Mouse (Mus musculus) midbrain, embryonic 12.5 days (tissue): ENCODE data around the gene Hormad1. TPM values are rescaled to one million over a fixed set of nuclear protein-coding genes. Genes with fewer than 3 reads are reported as not detected.

Experiments used
- ATAC-seq: fragments of 200-750 bp; cut with Nextera tagmentation; 2 replicates; pipeline ENCODE4 v1.8.0; 2017; ENCODE audit warnings: low read depth, moderate TSS enrichment, moderate library complexity; ENCODE audit not compliant: low FRiP score
- H3K27ac ChIP-seq: fragments of 300-500 bp; sonication (generic); replicated peaks from 2 replicates; pipeline ENCODE4 v1.5.1; 2016; ENCODE audit warnings: mild to moderate bottlenecking
- H3K27me3 ChIP-seq: fragments of 300-500 bp; sonication (generic); 2 replicates; pipeline ENCODE4 v1.6.1; 2016; ENCODE audit warnings: mild to moderate bottlenecking
- H3K36me3 ChIP-seq: fragments of 300-500 bp; sonication (generic); 2 replicates; pipeline ENCODE4 v1.6.1; 2016
- H3K4me1 ChIP-seq: fragments of 300-500 bp; sonication (generic); 2 replicates; pipeline ENCODE4 v1.6.1; 2016
- H3K4me2 ChIP-seq: fragments of 300-500 bp; sonication (generic); replicated peaks from 2 replicates; pipeline ENCODE4 v1.6.1; 2016; ENCODE audit warnings: mild to moderate bottlenecking, moderate library complexity
- H3K4me3 ChIP-seq: fragments of 300-500 bp; sonication (generic); 2 replicates; pipeline ENCODE4 v1.5.1; 2016; ENCODE audit warnings: mild to moderate bottlenecking
- H3K9ac ChIP-seq: fragments of 300-500 bp; sonication (generic); replicated peaks from 2 replicates; pipeline ENCODE4 v1.6.1; 2016; ENCODE audit warnings: mild to moderate bottlenecking, moderate library complexity
- H3K9me3 ChIP-seq: fragments of 300-500 bp; sonication (generic); 2 replicates; pipeline ENCODE4 v1.6.1; 2016; ENCODE audit warnings: mild to moderate bottlenecking
- WGBS: fragments of 180-500 bp; shearing (Covaris S2); methylation state at CpG from one replicate; pipeline ENCODE4 v1.1.7; 2016; 5-methylcytosine and 5-hydroxymethylcytosine counted together
- polyA plus RNA-seq: library from polyadenylated mRNA; unstranded; fragments of >200 nt; fragmentation: Nextera tagmentation; extraction: Ambion mirVana; gene quantifications from 2 replicates; pipeline ENCODE4 v1.2.1, GENCODE M21; 2016

Hormad1 gene
- not detected in 2 replicates for polyA plus RNA-seq

DNA sequence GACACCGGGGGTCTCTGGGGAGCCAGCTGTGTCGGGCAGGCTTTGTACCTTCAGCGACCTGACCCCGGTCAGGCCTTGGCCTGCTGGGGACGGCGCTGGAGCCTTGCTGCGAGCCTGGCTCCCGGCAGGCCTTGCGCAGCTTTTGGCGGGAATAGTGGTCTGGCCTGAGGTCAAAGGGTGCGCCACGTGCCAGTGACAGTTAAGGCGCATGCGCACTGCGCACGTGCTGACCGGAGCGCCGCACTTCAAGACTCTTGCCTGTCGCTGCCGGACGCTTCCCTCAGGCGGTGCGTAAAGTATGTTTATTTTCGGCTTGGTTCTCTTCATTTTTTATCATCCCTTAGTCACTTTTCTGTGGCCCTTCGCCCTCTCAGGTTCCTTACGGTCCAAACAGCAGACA is at the start of gene Hormad1:
Hormad1 (plus strand) TSS at position 241 of the 400 bp plus-strand sequence.
- Histone ChIP-seq H3K9ac (no peak within 1 kb of the TSS), H3K4me2 (no peak within 1 kb of the TSS), H3K36me3 (no peaks in the 10 kb centered on the region), H3K27me3 (no peaks in the 10 kb centered on the region), H3K27ac (no peak within 1 kb of the TSS), H3K4me3 (no peak within 1 kb of the TSS), H3K9me3 (no peaks in the 10 kb centered on the region), H3K4me1 (no peaks in the 10 kb centered on the region)
- ATAC-seq: no peak
- WGBS: 89% methylated on average over 27 of the region's 27 CpGs

DNA sequence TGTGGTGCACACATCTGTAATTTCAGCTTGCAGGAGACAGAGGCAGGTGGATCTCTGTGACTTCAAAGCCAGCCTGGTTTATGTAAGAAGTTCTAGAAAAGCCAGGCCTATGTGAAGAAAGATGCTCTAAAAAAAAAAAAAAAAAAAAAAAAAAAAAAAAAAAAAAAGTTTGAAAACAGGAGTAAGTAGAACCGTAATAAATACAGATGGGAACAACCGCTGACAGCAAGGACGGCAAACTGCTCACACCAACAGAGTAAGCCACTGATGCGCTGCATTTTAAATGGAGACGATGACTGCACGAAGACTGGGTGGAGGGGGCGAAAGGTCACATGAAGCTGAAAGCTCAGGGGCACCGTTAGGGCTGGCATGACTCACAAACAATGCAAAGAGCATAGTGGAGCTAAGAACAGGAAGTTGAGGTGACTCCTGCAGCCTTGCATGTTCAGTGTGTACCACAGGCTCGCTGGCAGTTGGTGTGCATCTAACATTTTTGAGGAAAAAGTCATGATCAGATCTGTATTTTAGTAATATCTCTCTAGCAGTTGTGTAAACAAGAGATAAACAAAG is 47.8 kb upstream of the Hormad1 start:
- H3K4me2 ChIP-seq: no peak overlapping the region
- no peaks in the 10 kb centered on the region for H3K9me3 ChIP-seq
- H3K36me3 ChIP-seq: 0 out of 2 replicates have a peak, but pooled peaks cover 6% of the 10 kb centered on the region
- ATAC-seq: no peak
- H3K27ac ChIP-seq: no peak overlapping the region
- 83% methylated on average over 9 of the region's 9 CpGs for WGBS
- H3K4me1 ChIP-seq: no peaks in the 10 kb centered on the region
- H3K27me3 ChIP-seq: no peaks in the 10 kb centered on the region
- H3K9ac ChIP-seq: no peak overlapping the region
- H3K4me3 ChIP-seq: no peak overlapping the region

DNA sequence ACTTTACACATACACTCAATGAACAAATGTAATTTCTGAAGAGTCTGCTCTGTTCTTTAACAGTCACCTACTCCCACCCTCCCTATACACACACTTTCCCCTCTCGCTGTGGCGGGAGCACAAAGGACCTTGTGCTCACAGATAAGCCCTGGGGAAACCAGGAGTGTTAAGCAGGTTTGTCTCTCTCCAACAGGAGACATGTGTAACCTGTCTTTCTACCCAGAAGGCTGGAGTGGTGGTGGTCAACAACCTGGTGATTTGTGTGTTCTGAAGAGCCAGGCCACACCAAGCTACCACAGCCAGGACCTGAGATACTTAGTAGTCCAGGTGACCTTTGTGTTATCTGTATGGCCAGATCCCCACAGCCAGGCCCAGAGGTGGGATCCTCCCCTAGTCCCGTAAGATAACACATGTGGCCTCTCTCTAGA is 42.8 kb upstream of the Hormad1 start:
- H3K9me3 ChIP-seq: no peaks in the 10 kb centered on the region
- WGBS: 97% methylated on average over 3 of the region's 3 CpGs
- H3K9ac ChIP-seq: no peak overlapping the region
- H3K27me3 ChIP-seq: no peaks in the 10 kb centered on the region
- no peak for ATAC-seq
- H3K4me1 ChIP-seq: 0 out of 2 replicates have a peak, but pooled peaks cover 5% of the 10 kb centered on the region
- no peak overlapping the region for H3K27ac ChIP-seq
- no peak overlapping the region for H3K4me2 ChIP-seq
- H3K4me3 ChIP-seq: no peak overlapping the region
- H3K36me3 ChIP-seq: no peaks in the 10 kb centered on the region

DNA sequence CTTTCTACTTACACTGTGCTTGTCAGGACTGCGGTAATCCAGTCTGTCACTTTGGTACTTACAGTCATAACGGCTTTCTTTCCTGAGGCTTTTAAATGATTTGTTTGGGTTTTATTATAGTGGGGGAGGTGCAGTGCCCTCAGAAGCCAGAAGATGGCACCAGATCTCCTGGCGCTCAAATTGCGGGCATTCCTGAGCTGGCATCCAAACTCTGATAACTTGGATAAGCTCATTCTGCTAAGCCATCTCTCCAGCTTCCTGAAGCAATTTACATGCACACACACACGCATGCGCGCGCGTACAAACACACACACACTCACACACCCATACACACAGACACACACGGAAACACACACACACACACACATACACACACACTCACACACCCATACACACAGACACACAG is 42.0 kb upstream of the Hormad1 start:
- H3K4me1 ChIP-seq: 0 out of 2 replicates have a peak, but pooled peaks cover 5% of the 10 kb centered on the region
- H3K27me3 ChIP-seq: no peaks in the 10 kb centered on the region
- no peak overlapping the region for H3K4me3 ChIP-seq
- H3K27ac ChIP-seq: no peak overlapping the region
- H3K9me3 ChIP-seq: no peaks in the 10 kb centered on the region
- no peak overlapping the region for H3K9ac ChIP-seq
- no peaks in the 10 kb centered on the region for H3K36me3 ChIP-seq
- no peak overlapping the region for H3K4me2 ChIP-seq
- whole genome bisulfite sequencing: 29% methylated on average over 10 of the region's 10 CpGs
- 0 out of 2 replicates have a peak, but pooled peaks have one; percentile 34 for ATAC-seq

DNA sequence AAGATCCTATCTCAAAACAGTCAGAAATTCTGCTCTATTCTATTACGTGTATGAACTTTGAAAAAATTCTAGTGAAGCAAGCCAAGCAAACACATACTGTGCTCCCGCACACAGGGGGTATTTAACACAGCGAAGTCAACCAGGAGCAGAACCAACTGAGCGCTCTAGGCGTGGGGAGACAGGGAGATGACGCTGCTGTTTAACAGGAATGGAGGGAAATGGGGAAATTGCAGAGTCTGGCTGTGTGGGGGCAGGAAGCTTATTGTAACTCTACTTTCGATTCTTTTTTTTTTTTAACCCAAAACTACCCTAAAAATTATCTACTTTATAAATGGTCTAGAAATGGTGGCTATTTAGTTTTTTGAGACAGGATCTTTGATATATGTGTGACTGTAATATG is 40.6 kb upstream of the Hormad1 start:
- ATAC-seq: no peak
- Histone ChIP-seq H3K4me2 (no peak overlapping the region), H3K36me3 (no peaks in the 10 kb centered on the region), H3K27ac (no peak overlapping the region), H3K9me3 (no peaks in the 10 kb centered on the region), H3K4me1 (0 out of 2 replicates have a peak, but pooled peaks cover 5% of the 10 kb centered on the region), H3K4me3 (no peak overlapping the region), H3K9ac (no peak overlapping the region), H3K27me3 (no peaks in the 10 kb centered on the region)
- WGBS: 90% methylated on average over 7 of the region's 7 CpGs

DNA sequence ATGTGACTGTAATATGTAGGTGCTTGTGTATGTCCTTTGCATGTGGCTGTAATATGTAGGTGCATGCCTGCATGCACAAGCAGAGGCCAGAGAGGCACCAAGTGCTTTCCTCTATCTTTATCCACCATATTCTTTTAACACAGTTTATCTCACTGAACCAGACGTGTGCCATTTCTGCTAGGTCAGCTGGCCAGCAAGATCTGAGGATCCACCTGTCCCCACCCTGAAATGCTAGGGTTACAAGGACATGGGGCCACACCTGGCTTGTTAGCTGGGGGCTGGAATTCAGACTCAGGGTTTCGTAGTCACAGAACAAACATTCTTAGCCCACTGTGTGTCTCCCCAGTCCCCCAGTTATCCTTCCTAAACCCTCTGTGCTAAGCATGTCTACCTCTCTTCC is 40.2 kb upstream of the Hormad1 start:
- H3K9ac ChIP-seq: no peak overlapping the region
- no peaks in the 10 kb centered on the region for H3K36me3 ChIP-seq
- no peak for ATAC-seq
- 0 out of 2 replicates have a peak, but pooled peaks cover 5% of the 10 kb centered on the region for H3K4me1 ChIP-seq
- no peak overlapping the region for H3K4me3 ChIP-seq
- H3K4me2 ChIP-seq: no peak overlapping the region
- H3K27me3 ChIP-seq: no peaks in the 10 kb centered on the region
- H3K27ac ChIP-seq: no peak overlapping the region
- 89% methylated on average over 2 of the region's 2 CpGs for WGBS
- H3K9me3 ChIP-seq: no peaks in the 10 kb centered on the region

DNA sequence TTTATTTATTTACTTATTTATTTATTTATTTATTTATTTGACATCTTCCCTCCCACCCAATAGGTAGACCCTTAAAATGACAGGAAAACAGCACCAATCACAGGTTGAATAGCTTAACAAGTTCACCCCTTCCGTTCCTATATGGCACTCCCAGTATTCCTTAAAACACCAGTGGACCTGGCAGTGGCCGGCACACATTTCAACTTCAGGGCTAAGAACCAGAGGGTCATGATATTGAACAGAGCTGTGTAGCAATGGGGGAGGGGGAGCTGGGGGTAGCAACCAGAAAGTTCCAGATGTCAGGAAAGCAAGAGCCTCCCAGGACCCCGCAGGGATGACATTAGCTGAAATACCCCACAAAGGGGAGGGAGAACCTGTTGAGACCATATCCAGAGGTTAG is 39.4 kb upstream of the Hormad1 start:
- Histone ChIP-seq H3K36me3 (no peaks in the 10 kb centered on the region), H3K4me3 (no peak overlapping the region), H3K4me2 (no peak overlapping the region), H3K9me3 (no peaks in the 10 kb centered on the region), H3K27ac (no peak overlapping the region), H3K4me1 (0 out of 2 replicates have a peak, but pooled peaks cover 5% of the 10 kb centered on the region), H3K9ac (no peak overlapping the region), H3K27me3 (no peaks in the 10 kb centered on the region)
- 83% methylated on average over 3 of the region's 3 CpGs for WGBS
- ATAC-seq: no peak

DNA sequence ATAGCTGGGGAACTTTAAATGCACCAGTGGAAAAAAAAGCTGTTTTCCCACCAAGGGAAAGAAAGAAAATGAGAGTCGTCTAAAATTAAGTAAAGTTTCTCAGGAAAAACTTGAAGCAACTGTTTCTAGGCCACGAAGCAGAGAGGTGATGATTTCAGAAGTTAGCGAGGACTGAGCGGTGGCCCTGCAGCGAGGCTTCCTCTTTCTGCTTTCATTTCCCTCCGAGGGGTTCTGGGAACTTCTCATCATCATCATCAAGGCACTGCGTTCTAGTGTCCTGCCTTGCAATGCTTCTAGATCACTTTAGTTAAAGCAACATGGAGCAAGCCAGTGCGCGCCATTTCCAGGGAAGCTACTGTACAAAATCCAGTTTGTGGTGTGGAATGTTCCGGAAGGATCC is 38.3 kb upstream of the Hormad1 start:
- no peaks in the 10 kb centered on the region for H3K9me3 ChIP-seq
- H3K4me1 ChIP-seq: 0 out of 2 replicates have a peak, but pooled peaks cover 5% of the 10 kb centered on the region
- no peak overlapping the region for H3K9ac ChIP-seq
- H3K27ac ChIP-seq: no peak overlapping the region
- no peaks in the 10 kb centered on the region for H3K27me3 ChIP-seq
- H3K4me2 ChIP-seq: no peak overlapping the region
- ATAC-seq: no peak
- H3K4me3 ChIP-seq: no peak overlapping the region
- 92% methylated on average over 10 of the region's 10 CpGs for WGBS
- H3K36me3 ChIP-seq: no peaks in the 10 kb centered on the region

DNA sequence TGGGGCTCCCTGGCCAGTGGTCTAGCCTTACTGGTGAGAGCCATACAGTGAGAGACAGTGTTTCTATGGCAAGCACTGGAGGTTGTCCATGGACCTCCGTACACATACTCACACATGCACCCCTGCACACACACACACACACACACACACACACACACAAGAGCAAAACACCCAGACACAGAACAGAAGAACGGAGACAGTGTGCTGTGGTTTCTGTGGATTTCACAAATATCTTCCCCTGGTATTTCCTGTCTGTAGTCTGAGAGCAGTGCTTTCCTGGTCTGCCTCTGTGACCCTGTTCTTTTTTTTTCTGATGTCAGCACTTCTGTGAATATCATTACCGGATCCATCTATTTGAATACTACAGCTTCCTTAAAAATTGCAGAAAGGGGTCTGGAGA is 35.8 kb upstream of the Hormad1 start:
- no peak overlapping the region for H3K4me2 ChIP-seq
- no peaks in the 10 kb centered on the region for H3K9me3 ChIP-seq
- no peaks in the 10 kb centered on the region for H3K36me3 ChIP-seq
- H3K9ac ChIP-seq: no peak overlapping the region
- 78% methylated on average over 3 of the region's 3 CpGs for WGBS
- no peak overlapping the region for H3K27ac ChIP-seq
- H3K27me3 ChIP-seq: no peaks in the 10 kb centered on the region
- H3K4me3 ChIP-seq: no peak overlapping the region
- no peaks in the 10 kb centered on the region for H3K4me1 ChIP-seq
- ATAC-seq: no peak

DNA sequence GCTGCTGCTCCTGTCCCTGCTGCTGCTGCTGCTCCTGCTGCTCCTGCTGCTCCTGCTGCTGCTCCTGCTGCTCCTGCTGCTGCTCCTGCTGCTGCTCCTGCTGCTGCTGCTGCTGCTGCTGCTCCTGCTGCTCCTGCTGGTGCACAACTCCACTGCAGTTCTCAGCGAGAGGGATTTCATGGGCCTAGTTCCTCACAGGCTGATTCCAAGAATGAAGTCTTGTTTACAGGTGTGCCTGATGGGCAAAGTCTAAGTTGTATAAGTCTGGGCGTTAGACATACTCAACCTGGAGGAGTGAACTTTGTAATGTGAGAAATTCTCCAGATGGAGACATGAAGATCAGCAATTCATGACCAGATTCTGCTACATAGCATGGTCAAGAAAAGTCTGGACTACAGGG is 34.8 kb upstream of the Hormad1 start:
- Histone ChIP-seq H3K4me3 (no peak overlapping the region), H3K9ac (no peak overlapping the region), H3K4me1 (no peaks in the 10 kb centered on the region), H3K9me3 (no peaks in the 10 kb centered on the region), H3K27me3 (no peaks in the 10 kb centered on the region), H3K36me3 (no peaks in the 10 kb centered on the region), H3K27ac (no peak overlapping the region), H3K4me2 (no peak overlapping the region)
- no peak for ATAC-seq
- WGBS: 69% methylated on average over 2 of the region's 2 CpGs

DNA sequence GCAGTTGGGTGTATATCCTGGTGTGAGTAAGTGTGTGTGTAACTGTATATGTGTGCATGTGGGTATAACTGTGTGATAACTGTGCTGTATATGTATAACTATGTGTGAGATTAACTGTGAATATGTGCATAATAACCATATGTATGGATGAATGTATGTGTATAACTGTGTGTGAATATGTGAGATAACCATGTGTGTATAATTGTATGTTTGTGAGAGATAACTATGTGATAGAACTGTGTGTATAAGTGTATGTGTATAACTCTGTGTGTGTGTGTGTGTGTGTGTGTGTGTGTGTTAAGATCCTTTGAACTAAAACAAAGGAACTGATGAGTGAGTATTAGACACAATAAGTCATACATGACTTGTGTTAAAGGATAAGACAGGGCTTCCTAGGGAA is 33.4 kb upstream of the Hormad1 start:
- no peak for ATAC-seq
- no peaks in the 10 kb centered on the region for H3K4me1 ChIP-seq
- no peaks in the 10 kb centered on the region for H3K27me3 ChIP-seq
- H3K9me3 ChIP-seq: no peaks in the 10 kb centered on the region
- H3K9ac ChIP-seq: no peak overlapping the region
- H3K36me3 ChIP-seq: no peaks in the 10 kb centered on the region
- no peak overlapping the region for H3K27ac ChIP-seq
- no peak overlapping the region for H3K4me3 ChIP-seq
- H3K4me2 ChIP-seq: no peak overlapping the region

DNA sequence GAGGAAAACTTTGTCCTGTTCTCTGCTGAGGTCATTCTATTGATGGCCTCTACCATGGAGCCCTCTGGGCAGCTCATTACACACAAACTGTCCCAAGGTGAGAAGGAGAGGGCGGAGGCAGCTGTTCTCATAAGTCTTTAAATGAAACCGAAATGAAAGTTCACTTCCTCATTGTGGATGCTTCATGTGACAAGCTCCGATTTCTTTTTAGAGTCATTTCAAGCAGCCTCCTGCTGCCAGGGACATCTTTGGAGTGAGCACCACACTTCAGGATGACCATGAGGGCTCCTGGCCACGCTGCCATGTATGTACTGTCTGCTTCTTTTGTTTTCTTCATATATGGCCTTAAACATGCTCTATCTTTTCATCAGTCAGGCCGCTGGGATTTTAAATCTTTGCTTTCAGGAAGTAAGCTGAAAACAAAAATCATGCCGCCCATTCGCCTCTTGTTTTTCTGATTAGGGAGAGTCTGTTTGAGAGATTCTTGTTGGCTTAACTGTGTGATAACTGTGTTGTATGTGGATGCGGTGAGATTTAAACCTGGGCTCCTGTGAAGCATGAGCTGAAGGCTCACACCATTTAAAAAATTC is 32.8 kb upstream of the Hormad1 start, which contains the start of gene Ctss:
Ctss (plus strand) TSS at position 165 of the 590 bp plus-strand sequence.
- no peak within 1 kb of the TSS for H3K27ac ChIP-seq
- H3K36me3 ChIP-seq: no peaks in the 10 kb centered on the region
- no peaks in the 10 kb centered on the region for H3K9me3 ChIP-seq

More for the DNA sequence above, 32.8 kb upstream of the Hormad1 start, which contains the start of gene Ctss:
- ATAC-seq: no peak
- Histone ChIP-seq H3K4me1 (no peaks in the 10 kb centered on the region), H3K4me2 (no peak within 1 kb of the TSS), H3K4me3 (no peak within 1 kb of the TSS), H3K27me3 (no peaks in the 10 kb centered on the region), H3K9ac (no peak within 1 kb of the TSS)
- WGBS: 91% methylated on average over 8 of the region's 8 CpGs
